Mouse (Mus musculus) frontal cortex, postnatal 14 days (tissue): ENCODE results near the gene Ddx18.
A peak's percentile ranks its signal among the peaks of the same experiment; 100 is the strongest.

ENCODE experiments used
- DNase-seq, 2 experiments: peaks; one replicate each; pipeline ENCODE4 v3.0.0; 2022; ENCODE audit warnings: low spot score in 2 of 2

The Ddx18 gene

DNA sequence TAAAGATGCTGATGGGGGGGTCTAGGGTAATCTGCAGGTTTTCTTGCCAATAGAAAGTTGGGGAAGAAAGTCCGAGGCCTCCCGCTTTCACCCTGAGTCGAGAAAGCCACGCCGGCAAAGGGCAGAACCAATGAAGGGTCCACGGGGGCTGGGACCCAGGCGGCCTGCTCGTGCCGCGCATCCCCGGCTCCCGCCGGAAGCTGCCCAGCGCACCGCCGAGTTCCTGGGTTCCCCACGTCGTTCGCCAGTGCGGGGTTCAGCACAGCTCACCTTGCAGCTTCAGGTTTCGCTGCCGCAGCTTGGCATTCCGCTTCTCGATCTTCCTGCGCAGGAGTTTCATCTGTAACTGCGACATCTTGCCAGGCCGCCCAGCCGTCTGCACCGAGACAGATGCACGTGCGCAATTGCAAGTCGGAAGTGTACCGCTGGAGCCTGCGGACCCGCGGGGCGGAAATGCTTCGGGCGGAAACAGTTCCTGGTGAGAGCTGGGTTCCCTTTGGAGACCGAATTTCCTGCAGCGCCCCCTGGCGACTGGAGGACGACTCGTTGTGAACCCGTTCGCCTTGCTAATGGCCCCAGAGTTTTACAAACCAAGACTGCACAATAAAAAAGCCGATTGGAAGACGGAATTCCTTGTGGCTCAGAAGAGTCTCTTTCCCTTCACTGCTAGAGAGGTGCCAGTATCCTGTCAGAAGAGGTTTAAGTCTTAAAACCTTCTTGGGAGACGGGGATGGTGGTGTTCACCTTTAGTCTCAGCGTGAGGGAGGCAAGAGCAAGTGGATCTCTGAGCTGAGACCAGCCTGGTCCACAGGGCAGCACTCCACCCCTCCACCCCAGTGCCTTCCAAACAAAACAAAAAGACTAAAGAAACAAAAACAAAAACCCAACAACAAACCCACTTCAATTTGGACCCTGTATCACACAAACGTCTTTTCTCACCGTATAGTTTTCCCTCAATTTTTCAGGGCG is at the start of gene Ddx18:
Ddx18 (minus strand) TSS at position 469 of the 969 bp plus-strand sequence.
- DNase-seq: peak; percentile 91 to 96

DNA sequence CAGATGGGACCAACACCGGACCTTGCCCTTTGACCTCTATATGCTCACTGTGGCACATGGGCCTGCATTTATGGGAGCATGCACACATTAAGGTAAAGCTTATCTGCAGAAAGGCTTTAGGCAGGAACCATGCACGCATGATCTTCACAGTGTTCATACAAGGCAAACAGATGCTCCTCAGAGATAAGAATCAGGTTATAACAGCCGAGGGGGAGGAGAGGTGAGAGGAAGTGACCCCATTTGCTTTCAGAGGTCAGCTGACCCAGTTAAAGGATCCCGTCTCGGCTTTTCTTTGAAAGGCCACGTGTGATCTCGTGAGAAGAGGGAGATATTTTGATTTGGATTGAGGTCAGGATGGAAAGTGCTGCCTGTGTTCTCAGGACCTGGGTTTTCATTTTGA is 40.2 kb upstream of the Ddx18 start:
- DNase-seq: no peak

DNA sequence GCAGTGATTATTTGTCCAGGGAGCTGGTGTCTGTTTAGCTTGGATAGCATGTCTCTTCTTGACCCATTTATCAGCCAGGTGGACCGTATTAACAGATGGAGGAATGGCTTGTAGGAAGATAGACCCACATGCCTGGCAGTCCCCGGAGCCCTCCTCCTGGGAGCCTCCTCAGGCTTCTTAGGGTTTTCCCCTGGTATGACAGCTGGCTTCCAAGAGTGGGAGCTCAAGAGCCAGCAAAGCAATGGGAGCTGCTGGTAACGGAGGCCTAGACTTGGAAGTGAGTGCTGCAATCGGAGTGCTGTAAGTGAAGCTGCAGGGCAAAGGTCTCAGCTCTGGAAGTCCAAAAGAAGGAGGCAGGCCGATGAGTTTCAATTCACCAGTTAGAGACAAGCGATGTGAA is 37.3 kb upstream of the Ddx18 start:
- peak; percentile 14 to 19 for DNase-seq

DNA sequence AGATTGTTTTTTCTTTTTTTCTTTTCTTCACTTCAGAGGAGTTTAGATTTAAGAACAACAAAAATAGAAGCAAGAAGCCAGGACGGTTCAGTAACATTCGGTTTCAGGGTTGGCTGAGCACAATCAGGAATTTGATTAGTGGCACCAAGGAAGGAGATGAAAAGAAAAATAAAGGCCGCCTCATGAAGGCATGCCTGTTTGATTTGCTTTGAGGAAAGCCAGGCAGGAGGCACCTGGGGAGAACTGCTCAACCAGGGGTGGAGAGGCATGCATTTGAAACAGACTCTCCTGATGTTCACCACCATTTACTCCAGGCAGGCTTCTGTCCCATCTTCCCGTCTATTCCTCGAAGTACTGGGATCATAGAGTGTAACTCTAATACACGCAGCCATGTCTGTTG is 34.1 kb upstream of the Ddx18 start:
- no peak for DNase-seq

DNA sequence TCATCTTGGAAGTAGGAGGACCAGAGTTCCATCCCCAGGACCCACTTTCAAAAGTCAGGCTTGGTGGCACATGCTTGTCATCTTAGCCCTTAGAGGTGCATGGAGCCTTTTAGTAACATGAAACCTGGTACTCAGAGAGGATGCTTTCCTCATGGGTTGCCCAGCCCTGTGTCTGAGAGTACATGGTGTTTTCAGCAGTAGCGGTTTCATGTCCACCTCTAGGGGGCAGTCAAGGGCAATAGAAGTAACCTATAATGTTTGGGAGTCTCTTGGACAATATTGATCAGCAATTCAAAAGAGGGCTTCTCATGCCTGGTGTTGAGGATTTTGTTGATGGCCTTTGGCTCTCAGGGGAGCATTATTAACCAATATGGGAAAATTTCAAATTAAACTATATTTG is 33.3 kb upstream of the Ddx18 start:
- DNase-seq: no peak

DNA sequence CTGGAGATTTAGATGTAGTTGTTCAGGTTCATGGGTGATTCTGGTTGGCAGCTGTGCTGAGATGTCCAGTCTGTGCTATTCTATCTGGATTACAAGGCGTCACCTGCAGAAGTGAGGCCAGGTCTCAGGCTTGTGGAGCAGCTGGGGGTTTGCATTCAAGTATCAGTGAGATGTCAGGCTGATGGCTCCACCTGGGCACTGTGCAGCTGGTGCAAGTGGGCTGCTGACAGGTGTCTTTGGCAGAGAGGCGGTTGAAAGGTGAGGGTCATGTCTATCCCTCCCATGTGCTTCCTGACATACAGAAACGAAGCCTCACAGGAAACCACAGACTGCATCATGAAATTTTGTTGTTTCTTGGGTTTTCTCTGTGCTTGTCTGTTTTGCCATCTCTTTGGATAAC is 30.6 kb upstream of the Ddx18 start:
- no peak for DNase-seq

DNA sequence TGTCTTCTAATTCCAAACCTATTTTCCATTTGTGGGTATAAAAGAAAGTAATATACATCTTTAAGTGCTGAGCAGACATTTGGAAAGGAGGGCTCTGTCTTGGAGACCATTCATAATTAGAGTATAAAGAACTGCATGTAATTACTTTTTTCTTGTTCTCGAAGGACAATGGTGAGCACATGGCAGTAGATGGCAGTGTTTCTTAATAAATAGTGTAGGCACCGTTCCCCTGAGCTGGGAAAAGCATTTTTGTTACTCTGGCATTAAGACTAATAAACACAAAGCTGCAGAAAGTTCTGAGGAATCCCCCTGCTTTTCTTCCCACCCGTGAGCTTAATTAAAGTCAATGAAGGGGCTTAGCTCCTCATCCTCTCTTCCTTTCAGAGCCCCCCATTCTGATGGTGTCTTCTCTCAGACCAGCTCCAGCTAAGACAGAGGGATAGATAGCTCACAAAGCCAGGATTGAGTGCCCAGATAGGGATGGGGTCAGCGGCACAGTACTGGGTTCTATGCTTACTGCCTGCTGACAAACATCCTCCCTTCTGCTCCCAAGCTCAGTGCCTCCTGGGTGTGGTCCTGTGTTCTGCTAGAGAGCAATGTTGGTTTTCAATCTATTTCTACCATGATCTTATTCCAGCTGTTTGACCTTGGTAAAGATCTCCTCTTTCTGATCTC is 29.3 kb upstream of the Ddx18 start:
- DNase-seq: no peak

DNA sequence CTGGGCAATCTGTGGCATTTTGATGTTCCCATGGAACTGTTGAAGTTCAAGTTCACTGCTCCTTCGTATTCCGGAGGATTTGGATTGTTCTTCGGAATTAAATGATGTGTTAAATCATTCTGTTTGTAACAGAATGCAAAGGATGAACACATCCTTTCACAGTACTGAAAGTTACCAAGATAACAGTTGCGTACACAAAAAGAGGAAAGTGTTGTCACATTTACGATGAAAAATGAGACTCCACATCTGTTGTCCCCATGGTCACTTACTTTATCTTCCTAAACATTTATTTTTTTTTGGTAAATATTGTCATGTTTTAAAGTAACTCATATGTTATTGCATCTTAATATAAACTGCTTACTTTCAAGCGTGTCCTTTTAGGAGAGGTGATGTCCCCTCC is 17.0 kb upstream of the Ddx18 start:
- DNase-seq: no peak

DNA sequence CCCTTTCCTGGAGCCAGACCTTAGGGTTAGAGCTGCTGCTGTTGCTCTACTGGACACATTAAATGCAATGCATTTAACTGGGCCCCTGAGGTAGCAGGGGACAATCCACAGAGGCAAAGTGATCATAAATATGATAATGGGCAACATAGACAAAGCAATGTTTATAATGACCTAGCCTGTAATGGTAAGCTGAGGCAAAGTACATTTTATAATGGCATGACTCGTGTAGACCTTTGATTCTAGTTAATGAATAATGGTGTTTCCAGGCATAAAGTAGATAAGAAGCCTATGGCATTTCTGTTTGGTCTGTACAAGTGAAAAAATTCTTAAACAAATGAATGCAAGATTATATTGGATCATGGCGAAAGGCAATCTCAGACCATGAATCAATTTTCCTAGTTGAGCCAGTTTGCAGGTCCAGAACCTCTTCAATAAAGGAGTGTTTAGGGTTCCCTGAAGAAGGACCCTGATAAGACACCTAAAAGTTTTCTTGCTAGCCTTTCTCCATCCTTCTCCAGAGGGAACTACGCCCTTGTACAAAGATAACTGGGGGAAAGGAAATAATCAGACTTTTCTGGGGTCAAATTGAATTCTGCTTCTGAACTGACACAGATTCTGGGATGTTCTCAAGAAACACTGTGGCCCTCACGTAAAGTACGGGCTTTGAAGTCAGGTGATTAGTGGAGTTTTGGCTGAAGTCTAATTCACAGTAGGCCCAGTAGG is 13.5 kb upstream of the Ddx18 start:
- no peak for DNase-seq

DNA sequence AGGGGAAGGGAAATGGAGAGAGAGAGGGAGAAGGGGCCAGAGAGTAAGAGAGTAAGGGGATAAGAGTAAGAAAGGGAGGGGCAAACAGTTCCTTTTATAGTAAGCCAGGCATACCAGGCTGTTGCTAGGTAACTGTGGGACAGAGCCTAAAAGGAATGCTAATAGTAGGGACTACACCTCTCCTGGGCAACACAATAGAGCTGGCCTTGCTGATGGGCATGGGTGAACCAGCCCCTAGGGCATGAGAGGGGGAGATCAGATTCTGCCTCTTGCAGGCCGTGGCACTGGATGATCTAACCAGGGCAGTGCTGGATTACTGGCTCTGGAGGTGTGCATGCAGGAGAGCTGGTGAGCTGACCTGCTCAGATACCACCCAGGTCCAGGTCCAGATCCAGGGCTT is 9.7 kb upstream of the Ddx18 start:
- DNase-seq: no peak

DNA sequence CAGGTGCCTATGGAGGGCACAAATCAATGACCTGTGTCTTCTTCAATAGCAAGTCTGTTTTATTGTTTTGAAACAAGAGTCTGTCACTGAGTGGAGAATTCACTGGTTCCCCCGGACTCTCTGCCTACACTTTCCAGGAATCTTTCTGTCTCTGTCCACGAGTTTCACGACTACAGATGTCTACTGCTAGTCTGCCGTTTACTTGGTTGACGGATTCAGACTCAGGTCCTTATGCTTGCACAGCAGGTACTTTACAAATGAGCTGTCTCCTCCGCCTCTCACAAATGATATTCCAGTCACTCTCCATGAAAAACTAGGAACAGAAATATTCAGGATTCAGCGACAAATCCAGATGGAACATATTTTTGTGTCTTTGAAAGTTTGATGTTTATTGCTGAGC is 2.7 kb upstream of the Ddx18 start:
- DNase-seq: no peak

DNA sequence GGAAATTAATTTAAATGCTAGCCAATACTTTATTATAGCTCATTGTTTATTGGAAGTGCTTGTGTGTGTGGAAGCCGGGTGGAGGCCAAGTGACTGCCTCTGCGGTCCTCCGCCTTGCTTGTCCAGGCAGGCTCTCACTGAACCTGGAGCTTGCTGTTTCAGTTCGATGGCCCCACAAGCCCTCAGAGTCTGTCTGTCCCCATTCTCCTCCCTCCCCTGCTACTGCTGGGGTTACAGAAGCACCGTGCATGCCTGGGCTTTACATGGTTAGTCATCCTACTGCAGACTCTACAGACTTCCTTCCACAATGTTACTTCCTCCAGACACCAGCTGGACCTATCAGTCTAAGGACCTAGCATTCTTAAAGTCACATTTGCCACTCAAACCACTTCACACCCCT is 9.9 kb downstream of the Ddx18 start:
- no peak for DNase-seq

DNA sequence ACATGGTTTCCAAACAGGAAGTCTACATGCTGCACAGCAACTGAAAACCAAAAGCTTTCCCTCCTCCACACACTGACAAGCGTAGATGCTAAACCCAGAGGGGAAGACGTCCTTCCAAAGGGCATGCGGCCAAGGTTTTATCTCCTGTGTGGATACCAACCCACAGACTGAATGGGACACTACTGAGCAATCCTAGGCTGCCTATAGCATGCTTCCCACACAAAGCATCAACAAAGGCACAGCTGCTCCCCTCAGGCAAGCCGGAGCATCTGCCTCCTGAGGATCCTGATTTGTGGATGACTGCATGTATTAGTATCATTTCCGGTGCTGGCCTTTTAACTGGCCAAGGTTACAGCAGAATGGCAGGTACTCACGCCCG is 16.3 kb downstream of the Ddx18 start:
- no peak for DNase-seq

DNA sequence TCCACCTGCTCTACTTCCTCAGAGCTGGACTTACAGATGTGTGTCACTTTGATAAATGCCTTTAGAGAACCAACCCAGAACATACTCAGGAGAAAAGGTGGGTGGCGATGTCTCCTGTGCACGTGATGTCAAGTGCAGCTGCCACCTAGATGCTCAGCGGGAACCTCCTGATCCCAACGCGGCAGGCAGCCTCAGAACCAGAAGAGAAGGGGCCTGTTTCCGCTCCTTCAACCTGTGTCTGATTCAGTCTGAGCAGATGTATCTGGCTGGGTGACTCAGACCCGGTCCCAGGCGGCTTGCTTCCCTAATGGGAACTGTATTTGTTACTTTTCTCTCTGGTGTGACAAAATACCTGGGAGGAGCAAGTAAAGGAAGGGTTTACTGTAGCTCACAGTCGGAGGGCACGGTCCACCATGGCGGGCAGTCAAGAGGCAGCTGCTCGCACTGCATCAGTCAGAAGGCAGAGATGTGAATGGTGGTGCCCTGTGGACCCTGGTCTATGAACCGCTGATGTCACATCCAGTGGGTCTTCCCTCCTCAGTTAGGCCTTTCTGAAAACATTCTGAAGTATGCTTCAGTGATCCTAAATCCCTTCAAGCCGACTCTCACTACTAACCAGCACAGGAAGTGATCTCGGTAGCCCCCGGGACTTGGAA is 16.9 kb downstream of the Ddx18 start:
- DNase-seq: no peak

DNA sequence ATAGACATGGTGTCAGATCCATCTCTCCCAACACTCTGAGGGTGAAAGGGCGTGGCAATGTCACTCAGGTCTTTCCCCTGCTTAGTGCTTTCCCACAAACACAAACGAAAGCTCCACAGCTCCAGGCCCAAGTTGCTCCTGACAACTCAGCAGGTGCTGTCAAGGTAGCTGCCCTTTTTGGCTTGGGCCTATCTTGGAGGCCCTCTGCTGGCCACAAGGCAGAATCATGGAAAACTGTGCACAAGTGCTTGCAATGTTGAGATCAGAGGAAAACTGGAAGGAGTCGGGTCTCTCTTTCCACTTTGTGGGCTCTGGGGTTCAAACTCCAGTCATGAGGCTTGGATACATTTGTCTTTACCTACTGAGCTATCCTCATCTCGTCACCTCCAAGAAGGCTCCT is 18.3 kb downstream of the Ddx18 start:
- DNase-seq: no peak

DNA sequence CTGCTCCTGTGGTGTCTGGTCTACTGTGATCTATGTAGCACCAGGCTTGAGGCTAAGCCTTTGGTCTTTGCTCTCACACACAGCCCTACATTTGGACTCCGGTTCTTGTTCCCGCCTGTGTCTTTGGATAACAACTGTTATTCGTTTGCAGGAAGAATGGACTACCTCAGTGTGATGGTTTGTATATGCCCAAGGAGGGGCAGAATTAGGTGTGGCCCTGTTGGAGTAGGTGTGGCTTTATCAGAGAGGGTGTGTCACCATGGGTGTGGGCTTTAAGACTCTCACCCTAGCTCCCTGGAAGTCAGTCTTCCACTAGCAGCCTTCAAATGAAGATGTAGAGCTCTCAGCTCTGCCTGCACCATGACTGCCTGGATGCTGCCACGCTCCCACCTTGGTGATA is 19.1 kb downstream of the Ddx18 start:
- no peak for DNase-seq

DNA sequence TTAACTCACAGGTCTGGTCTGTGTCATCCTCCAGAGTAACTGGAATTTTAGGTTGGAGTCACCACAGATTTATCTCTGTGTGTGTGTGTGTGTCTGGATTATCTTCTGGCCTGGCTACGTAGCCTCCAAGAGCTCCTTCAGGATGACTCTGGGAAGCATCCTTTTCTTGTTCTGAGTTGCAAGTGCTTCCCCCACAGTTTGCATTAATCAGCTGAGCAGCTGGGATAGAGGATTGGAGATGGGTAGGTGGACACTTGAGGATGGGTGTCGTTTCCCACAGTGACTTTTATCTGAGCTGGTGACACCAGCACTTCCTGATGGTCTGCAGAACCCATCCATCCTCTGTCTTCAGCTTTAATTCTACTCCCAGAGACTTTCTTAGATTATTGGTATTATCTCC is 20.9 kb downstream of the Ddx18 start:
- DNase-seq: no peak

DNA sequence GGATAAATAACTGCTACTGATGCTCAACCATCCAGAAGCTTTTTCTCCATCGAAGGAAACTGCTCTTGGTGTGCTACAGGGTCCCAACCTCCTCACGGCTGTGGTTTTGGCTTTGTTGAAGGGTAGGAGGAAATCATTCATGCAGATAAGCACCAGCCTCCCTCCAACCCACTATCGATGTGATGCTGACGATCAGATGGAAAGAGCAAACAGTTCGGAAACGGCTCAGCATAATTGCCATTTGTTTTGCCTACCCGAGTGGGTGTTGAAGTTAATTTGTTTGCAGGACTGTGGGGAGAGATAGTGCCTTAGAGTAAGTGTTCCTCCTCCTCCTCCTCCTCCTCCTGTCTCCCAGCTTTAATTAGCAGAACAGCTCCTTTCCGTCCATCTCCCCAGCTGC is 27.4 kb downstream of the Ddx18 start:
- no peak for DNase-seq

DNA sequence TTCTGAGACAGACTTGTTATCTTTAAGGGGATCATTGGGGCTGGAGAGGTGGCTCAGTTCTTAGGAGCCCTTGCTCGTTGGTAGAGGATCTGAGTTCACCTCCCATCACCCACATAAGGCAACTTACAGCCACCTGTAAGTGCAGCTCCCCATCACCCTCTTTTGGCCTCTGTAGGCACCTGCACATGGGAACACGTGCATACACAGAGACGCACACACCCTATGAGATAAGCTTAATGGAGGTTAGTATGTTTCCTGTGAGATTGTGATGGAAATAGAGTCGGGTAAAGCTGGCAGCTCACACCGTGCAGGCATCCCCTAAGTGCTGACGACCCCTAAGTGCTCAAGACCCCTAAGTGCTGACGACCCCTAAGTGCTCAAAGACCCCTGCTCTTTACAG is 36.4 kb downstream of the Ddx18 start:
- no peak for DNase-seq

DNA sequence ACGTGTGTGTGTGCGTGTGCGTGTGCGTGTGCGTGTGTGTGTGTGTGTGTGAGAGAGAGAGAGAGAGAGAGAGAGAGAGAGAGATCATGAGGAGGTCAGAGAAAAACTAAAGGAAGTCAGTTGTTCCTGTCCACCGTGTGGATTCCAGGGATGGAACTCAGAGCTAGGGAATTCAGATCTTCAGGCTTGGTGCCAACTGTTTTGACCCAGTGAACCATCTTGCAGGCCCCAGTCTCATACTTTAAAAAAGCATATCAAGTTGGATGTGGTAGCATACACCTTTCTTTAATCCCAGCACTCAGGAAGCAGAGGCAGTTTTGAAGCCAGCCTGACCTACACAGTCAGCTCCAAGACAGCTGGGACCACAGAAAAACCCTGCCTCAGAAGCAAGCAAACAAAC is 38.5 kb downstream of the Ddx18 start:
- DNase-seq: no peak

DNA sequence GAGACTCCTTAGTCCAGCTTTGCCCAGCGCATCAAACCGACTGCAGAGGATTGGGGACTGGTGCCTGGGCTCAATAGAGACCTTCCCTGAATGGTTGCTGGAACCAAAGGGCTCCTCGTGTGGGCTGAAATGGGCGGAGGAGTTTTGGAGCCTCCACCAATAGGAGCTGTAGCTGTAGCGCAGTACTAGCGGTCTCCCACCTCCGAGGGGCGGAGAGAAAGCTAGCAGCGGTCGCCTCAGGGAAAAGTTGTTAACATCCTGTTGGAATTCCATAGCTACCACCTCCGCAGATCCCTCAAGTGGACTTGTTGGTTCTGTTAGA is 39.4 kb downstream of the Ddx18 start, which contains the start of gene Htr5b:
Htr5b (minus strand) TSS at position 67 of the 322 bp plus-strand sequence.
- no peak for DNase-seq
